Mouse (Mus musculus) heart, postnatal 0 days (tissue): ENCODE results near the gene Ncs1.

Experiments used
- CTCF ChIP-seq: IDR thresholded peaks from 2 replicates; pipeline ENCODE4 v1.5.1; 2016; ENCODE audit warnings: antibody characterized with exemption, control low read depth, low read depth
- EP300 ChIP-seq: IDR thresholded peaks from 2 replicates; pipeline ENCODE4 v1.6.1; 2016; ENCODE audit warnings: antibody characterized with exemption, low read depth

GRCm38 (mm10) chr2:31304801-31305665 lies 59.4 kb downstream of the Ncs1 start:
- TF ChIP-seq CTCF (no peak), EP300 (no peak)
